Mouse (Mus musculus) left cerebral cortex, postnatal 36 days (tissue): ENCODE results near the gene Rngtt. TPM values are rescaled to one million over a fixed set of nuclear protein-coding genes. Genes with fewer than 3 reads are reported as not detected.
"Not testable (repeated sequence)": the region's sequence is repeated elsewhere in the genome, so short reads cannot be mapped to it uniquely, and the experiment has no call there.

Experiments used
- DNase-seq, 2 experiments: peaks; one replicate each; pipeline ENCODE4 v3.0.0; 2021 to 2022; ENCODE audit warnings: low spot score in 2 of 2, mixed read lengths in 1 of 2
- intact Hi-C: fragments of 180-260 bp; cut with DNase I; formaldehyde crosslinking; loops from one replicate; pipeline ENCODE4 v1.15.1; 2025
- total RNA-seq, 2 experiments: library from RNA; stranded (reverse); gene quantifications; 2 replicates each; pipeline ENCODE4 v1.2.3; 2021

Gene Rngtt
- total RNA-seq: 10 to 100 TPM; 21.8 to 29.0 TPM

- intact Hi-C loops: no loop called here
- DNase-seq: peak; percentile 91 to 92
Measured at GRCm38 (mm10) chr4:33309764-33310757, at the start of gene Rngtt. Gene Rngtt (plus strand): TSS chr4:33310311.

- intact Hi-C loops: no loop called here
- no peak for DNase-seq
Measured at GRCm38 (mm10) chr4:33260311-33260710, 49.8 kb upstream of the Rngtt start.

GRCm38 (mm10) chr4:33261311-33261753 lies 48.8 kb upstream of the Rngtt start:
- intact Hi-C loops: no loop called here
- peak in 1 of 2 experiments; percentile 28 for DNase-seq

- intact Hi-C loops: no loop called here
- no peak for DNase-seq
Measured at GRCm38 (mm10) chr4:33262897-33263296, 47.2 kb upstream of the Rngtt start.

- intact Hi-C loops: no loop called here
Measured at GRCm38 (mm10) chr4:33264979-33265726, 45.0 kb upstream of the Rngtt start.

GRCm38 (mm10) chr4:33270386-33271314 lies 39.5 kb upstream of the Rngtt start:
- DNase-seq: no peak
- intact Hi-C loops: no loop called here

More at GRCm38 (mm10) chr4:33264979-33265726, 45.0 kb upstream of the Rngtt start:
- DNase-seq: no peak

GRCm38 (mm10) chr4:33273437-33273836 lies 36.7 kb upstream of the Rngtt start:
- intact Hi-C loops: no loop called here

GRCm38 (mm10) chr4:33281891-33282685 lies 28.0 kb upstream of the Rngtt start:
- no peak for DNase-seq
- intact Hi-C loops: no loop called here

More at GRCm38 (mm10) chr4:33273437-33273836, 36.7 kb upstream of the Rngtt start:
- DNase-seq: no peak

GRCm38 (mm10) chr4:33284083-33284880 lies 25.8 kb upstream of the Rngtt start:
- DNase-seq: no peak
- intact Hi-C loops: no loop called here

- DNase-seq: no peak
- intact Hi-C loops: no loop called here
Measured at GRCm38 (mm10) chr4:33285448-33285847, 24.7 kb upstream of the Rngtt start.

- DNase-seq: no peak
- intact Hi-C loops: no loop called here
Measured at GRCm38 (mm10) chr4:33289106-33289650, 20.9 kb upstream of the Rngtt start.

- peak in 1 of 2 experiments; percentile 15 for DNase-seq
- intact Hi-C loops: loop anchor here (5.0 kb wide), 2 partner anchors 43 to 83 kb away; partner anchors contain the start of gene Srsf12
Measured at GRCm38 (mm10) chr4:33290002-33290401, 20.1 kb upstream of the Rngtt start, which contains the start of gene Pnrc1. Gene Pnrc1 (minus strand): TSS chr4:33290163.

- intact Hi-C loops: loop anchor here (5.0 kb wide), 2 partner anchors 44 to 84 kb away; partner anchors contain the start of gene Srsf12
- DNase-seq: no peak
Measured at GRCm38 (mm10) chr4:33290878-33291277, 19.2 kb upstream of the Rngtt start.

GRCm38 (mm10) chr4:33292409-33293370 lies 17.4 kb upstream of the Rngtt start:
- DNase-seq: peak; percentile 30 to 55
- intact Hi-C loops: loop anchor here (2.0 to 5.0 kb wide), 4 partner anchors 45 to 168 kb away; partner anchors contain the start of gene Srsf12

GRCm38 (mm10) chr4:33300891-33301665 lies 9.0 kb upstream of the Rngtt start:
- intact Hi-C loops, DNase-seq: not testable (repeated sequence)
